Mouse (Mus musculus) layer of hippocampus, adult 2 months (tissue): Measurements from ENCODE around the gene Faf1. TPM values are rescaled to one million over a fixed set of nuclear protein-coding genes. Genes with fewer than 3 reads are reported as not detected.

Experiments
- DNase-seq, 2 experiments: peaks; one replicate each; pipeline ENCODE4 v3.0.0; 2022; ENCODE audit warnings: low spot score in 2 of 2
- H3K27ac ChIP-seq: fragments of 200-600 bp; 2 replicates; pipeline ENCODE4 v1.8.1; 2022
- H3K4me3 ChIP-seq: fragments of 200-600 bp; 2 replicates; pipeline ENCODE4 v1.8.1; 2022; ENCODE audit warnings: mild to moderate bottlenecking
- CTCF ChIP-seq: fragments of 200-600 bp; conservative IDR thresholded peaks from 2 replicates; pipeline ENCODE4 v1.8.1; 2022; ENCODE audit warnings: antibody characterized with exemption, mild to moderate bottlenecking, moderate library complexity
- total RNA-seq, 2 experiments: library from RNA; stranded (reverse); gene quantifications; 2 replicates each; pipeline ENCODE4 v1.2.3; 2021

Gene Faf1
- total RNA-seq, 2 experiments from 2014 or later, result 26.8 to 27.6 TPM

GRCm38 (mm10) chr4:109981871-109982680, 305.7 kb downstream of the Faf1 start:
- Histone ChIP-seq H3K27ac (peak overlapping the region; percentile 69), H3K4me3 (peak overlapping the region; percentile 31)
- no peak for DNase-seq

DNA sequence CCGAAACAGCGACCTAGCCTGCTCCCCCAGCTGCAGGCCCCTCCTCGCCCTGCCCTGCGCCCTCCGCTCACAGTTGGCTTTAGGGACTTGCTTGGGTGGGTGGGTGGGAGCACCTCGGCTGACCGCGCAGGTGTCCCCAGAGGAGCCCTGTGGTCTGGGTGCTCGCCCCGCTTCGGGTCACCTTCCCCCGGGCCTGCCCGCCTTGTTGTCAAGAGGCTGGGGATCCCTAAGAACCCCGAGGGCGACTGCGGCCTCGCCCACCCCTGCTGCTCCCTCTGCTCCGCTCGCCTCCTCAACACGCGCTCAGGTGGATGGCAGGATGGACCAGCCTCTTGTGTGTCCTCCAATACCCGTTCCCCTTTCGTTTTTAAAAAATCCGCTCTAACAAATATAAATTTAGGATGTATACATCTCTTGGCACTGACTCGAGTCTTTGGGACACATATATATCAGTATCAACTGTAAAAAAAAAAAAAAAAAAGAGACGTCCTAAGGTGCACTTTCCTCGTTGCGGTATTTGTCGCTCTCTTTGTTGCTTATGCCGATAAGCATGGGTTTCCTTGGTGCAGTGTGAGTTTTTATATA, 306.4 kb downstream of the Faf1 start:
- no peak for TF ChIP-seq CTCF
- Histone ChIP-seq H3K27ac (peak overlapping the region; percentile 69), H3K4me3 (peak overlapping the region; percentile 31)
- no peak for DNase-seq

More at GRCm38 (mm10) chr4:109981871-109982680, 305.7 kb downstream of the Faf1 start:
- no peak for TF ChIP-seq CTCF

GRCm38 (mm10) chr4:109983281-109984001, 307.1 kb downstream of the Faf1 start:
- TF ChIP-seq CTCF, result no peak
- H3K4me3 ChIP-seq, result peak overlapping the region; percentile 36; the same call in 1 of the 2 replicates
- peak overlapping the region; percentile 69; the same call in 1 of the 2 replicates for H3K27ac ChIP-seq
- DNase-seq, result no peak

DNA sequence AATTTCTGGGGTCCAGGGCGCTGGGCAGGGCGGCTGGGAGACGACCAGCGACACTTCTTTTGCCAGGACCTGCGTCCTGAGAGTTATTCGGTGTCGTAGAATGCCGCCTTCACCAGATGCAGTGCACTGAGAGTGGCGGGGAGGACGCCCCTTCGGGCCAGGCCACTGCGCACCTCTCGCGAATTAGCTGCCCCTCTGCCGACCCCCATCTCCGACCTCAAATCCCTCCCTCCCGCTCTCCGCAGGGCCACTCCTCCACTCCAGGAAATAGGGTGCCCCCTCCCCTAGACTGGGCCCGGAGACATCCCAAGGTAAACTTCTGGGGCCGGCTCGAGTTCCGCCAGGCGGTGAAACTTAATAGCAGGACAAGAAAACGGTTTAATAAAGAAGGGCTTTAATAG, 307.6 kb downstream of the Faf1 start:
- TF ChIP-seq CTCF, result no peak
- Histone ChIP-seq H3K4me3 (peak overlapping the region; percentile 36; the same call in 1 of the 2 replicates), H3K27ac (peak overlapping the region; percentile 69; the same call in 1 of the 2 replicates)
- no peak for DNase-seq

GRCm38 (mm10) chr4:109984496-109985423, 308.4 kb downstream of the Faf1 start:
- Histone ChIP-seq H3K27ac (no peak overlapping the region), H3K4me3 (no peak overlapping the region)
- DNase-seq, result no peak
- no peak for TF ChIP-seq CTCF

GRCm38 (mm10) chr4:109985424-109986172, 309.2 kb downstream of the Faf1 start:
- no peak for TF ChIP-seq CTCF
- no peak for DNase-seq
- Histone ChIP-seq H3K4me3 (no peak overlapping the region), H3K27ac (no peak overlapping the region)

DNA sequence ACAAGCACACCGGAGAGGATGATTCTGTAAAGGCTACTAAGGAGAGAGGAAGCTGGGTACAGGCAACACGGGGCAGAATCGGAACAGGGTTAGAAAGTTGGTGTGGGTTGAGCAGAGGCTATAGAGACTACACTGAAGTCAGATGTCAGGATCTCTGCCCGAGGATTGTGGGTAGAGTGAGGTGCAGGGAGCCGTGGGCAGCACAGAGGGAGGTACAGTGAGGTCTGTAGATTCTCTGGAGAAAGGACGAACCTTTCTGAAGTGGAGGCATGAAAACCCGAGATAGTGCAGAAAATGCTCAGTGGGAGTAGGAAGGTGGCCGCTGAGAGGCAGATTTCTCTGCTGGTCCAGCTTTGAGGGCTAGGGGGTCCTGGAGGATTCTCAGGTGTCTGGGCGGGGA, 309.9 kb downstream of the Faf1 start:
- H3K4me3 ChIP-seq, result no peak overlapping the region
- DNase-seq, result no peak
- no peak for TF ChIP-seq CTCF
- H3K27ac ChIP-seq, result no peak overlapping the region

DNA sequence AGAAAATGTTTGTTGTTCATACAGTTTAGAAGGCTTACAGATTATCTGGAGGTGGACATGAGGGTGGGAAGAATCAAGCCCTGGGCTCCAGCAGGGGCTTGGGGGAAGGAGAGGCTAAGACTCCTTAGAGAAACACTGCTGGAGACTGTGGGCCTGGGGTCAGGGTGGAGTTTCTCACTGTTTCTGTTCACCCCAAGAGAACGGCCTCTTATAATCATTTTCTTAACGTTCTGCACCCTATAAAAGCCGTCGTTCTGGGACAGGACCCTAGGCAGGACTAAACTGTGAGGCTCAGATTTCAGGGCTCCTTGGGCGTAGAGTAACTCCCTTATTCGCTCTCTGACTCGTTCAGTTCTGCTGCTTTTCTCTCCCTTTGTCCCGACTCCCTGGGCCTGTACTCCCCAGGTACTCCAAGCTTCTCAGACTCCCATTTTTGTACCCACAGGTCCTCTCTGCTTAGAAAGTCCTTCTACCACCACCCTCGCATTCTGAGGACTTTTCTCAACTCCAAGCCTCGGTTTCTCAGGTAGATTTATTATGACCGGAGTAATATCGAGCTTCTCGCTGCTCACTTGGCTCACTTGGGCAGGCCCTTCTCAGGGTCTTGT, 310.5 kb downstream of the Faf1 start:
- Histone ChIP-seq H3K4me3 (no peak overlapping the region), H3K27ac (no peak overlapping the region)
- DNase-seq, result no peak
- no peak for TF ChIP-seq CTCF

GRCm38 (mm10) chr4:109987560-109988362, 311.4 kb downstream of the Faf1 start:
- no peak for DNase-seq
- TF ChIP-seq CTCF, result no peak
- Histone ChIP-seq H3K27ac (no peak overlapping the region), H3K4me3 (no peak overlapping the region)

DNA sequence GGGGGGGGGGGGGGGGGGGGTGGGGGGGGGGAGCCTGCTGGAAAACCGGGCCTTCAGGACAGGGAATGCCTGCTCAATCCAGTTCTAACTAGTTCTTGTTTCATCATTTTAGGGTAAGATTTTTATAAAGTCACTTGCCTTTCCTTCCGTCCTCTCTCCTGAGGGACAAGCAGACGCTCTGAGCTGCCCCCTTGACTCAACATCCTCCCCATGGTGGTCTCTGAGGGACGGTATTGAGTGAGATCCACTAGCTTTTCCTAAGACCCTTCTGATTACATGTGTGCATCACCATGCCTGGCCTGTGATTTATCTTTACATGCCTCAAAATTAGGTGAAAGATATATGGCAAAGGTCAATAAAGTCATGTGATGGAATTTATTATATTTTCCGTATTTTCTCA, 312.0 kb downstream of the Faf1 start:
- H3K27ac ChIP-seq, result no peak overlapping the region
- no peak for TF ChIP-seq CTCF
- no peak for DNase-seq
- H3K4me3 ChIP-seq, result no peak overlapping the region
